Comparison of ENCODE assay signal across 8 mouse cellular contexts in genomic region chr6:4903325-4904054, GRCm38 (mm10). TPM values are rescaled to one million over a fixed set of nuclear protein-coding genes. Genes with fewer than 3 reads are reported as not detected.
DNase-seq lines count a peak whose midpoint lies in the region; ATAC-seq and TF ChIP-seq lines count a peak whose summit lies in the region.

No protein-coding gene starts in this region.

- no peak for TF ChIP-seq POLR2A in small intestine, adult 2 months (IDR thresholded peaks at IDR 0.05; ENCODE audit: low read depth, low read length)

- 1% methylated on average over 50 of the region's 77 CpGs for WGBS in intestine, embryonic 14.5 days
- WGBS in small intestine, adult 2 months, result under 1% methylated on average over 58 of the region's 77 CpGs

- no peak for TF ChIP-seq CTCF in small intestine, adult 2 months (IDR thresholded peaks at IDR 0.05; ENCODE audit: extremely low read depth, insufficient read length, insufficient replicate concordance, low read depth, low read length)

- no peaks in the 10 kb centered on the region for H3K27me3 ChIP-seq in intestine, embryonic 14.5 days (replicated peaks; ENCODE audit: control insufficient read depth, insufficient read depth, low read length)
- 0 out of 2 replicates have a peak, but pooled peaks cover 4% of the 10 kb centered on the region for H3K27me3 ChIP-seq in small intestine, adult 2 months (ENCODE audit: control insufficient read depth, insufficient read depth, low read length)

- H3K4me1 ChIP-seq in intestine, embryonic 14.5 days (replicated peaks; ENCODE audit: control insufficient read depth, insufficient read depth, low read length), result peaks cover 7% of the 10 kb centered on the region; the same call in 1 of the 2 replicates
- peaks cover 2% of the 10 kb centered on the region for H3K4me1 ChIP-seq in small intestine, adult 2 months (ENCODE audit: control insufficient read depth, insufficient read depth, insufficient read length, low read length)

- H3K27ac ChIP-seq in intestine, embryonic 14.5 days (ENCODE audit: low read depth), result peak overlapping the region; percentile 89
- H3K27ac ChIP-seq in small intestine, adult 2 months (ENCODE audit: insufficient read depth, low read depth, low read length), result no peak overlapping the region

- peak; percentile 30 for DNase-seq in layer of hippocampus, adult 11-12 months (ENCODE audit: low spot score)
- DNase-seq in layer of hippocampus, adult 9-10 months (ENCODE audit: low spot score), result no peak
- DNase-seq in cerebellum, postnatal 4 days (ENCODE audit: low spot score in 2 of 2), result peak; percentile 42 to 53
- DNase-seq in gastrocnemius, postnatal 14 days, result peak; percentile 53
- peak; percentile 88 for DNase-seq in intestine, embryonic 14.5 days (ENCODE audit: low spot score)
- DNase-seq in left cerebral cortex, postnatal 4 days, result peak; percentile 64

- ATAC-seq in intestine, embryonic 14.5 days (replicated peaks; ENCODE audit: low FRiP score, low TSS enrichment, low read depth), result peak; percentile 75
- peak; percentile 49 for ATAC-seq in megakaryocyte progenitor cell, adult 5-6 weeks (replicated peaks; ENCODE audit: poor library complexity)

- peak overlapping the region; percentile 93 for H3K9ac ChIP-seq in intestine, embryonic 14.5 days (ENCODE audit: low read length)

- intact Hi-C loops in gastrocnemius, postnatal 14 days (cut with DNase I; ENCODE audit: low total_unique reads), result no loop called here
- intact Hi-C loops in left cerebral cortex, postnatal 4 days (cut with DNase I), result loop anchor here (10.0 kb wide), 3 partner anchors 149 to 481 kb away; partner anchors contain the start of gene Asb4

- no peaks in the 10 kb centered on the region for H3K36me3 ChIP-seq in intestine, embryonic 14.5 days (ENCODE audit: control insufficient read depth, insufficient read depth, low read length)
- no peaks in the 10 kb centered on the region for H3K36me3 ChIP-seq in small intestine, adult 2 months (ENCODE audit: control insufficient read depth, insufficient read depth, low read length)

- H3K4me2 ChIP-seq in intestine, embryonic 14.5 days (ENCODE audit: low read length), result peak overlapping the region; percentile 79

- peak overlapping the region; percentile 83 for H3K4me3 ChIP-seq in intestine, embryonic 14.5 days (ENCODE audit: low read depth, low read length)
- peak overlapping the region; percentile 96 for H3K4me3 ChIP-seq in small intestine, adult 2 months (ENCODE audit: low read depth, low read length)

- no peaks in the 10 kb centered on the region for H3K9me3 ChIP-seq in intestine, embryonic 14.5 days (ENCODE audit: control insufficient read depth, low read length)

RNA-seq across cellular contexts. Expression of gene Ppp1r9a, which starts 0.8 kb away (rescaled TPM):
- total RNA-seq in gastrocnemius, postnatal 14 days (2021), result 1 to 10 TPM; 7.5 to 9.9 TPM
- polyA plus RNA-seq in intestine, embryonic 14.5 days (2014; fragmentation: Nextera tagmentation; extraction: Ambion mirVana), result 22.7 and 23.7 TPM in 2 replicates
- total RNA-seq in left cerebral cortex, postnatal 4 days (2021), result 100 to 1,000 TPM; 107 to 110 TPM
- 2.5 and 4.7 TPM in 2 replicates for total RNA-seq in megakaryocyte progenitor cell, adult 5-6 weeks (2015)
- 2.9 and 4.4 TPM in 2 replicates for total RNA-seq in megakaryocyte progenitor cell, adult 5-6 weeks (2017)
- 0.74 and 1.1 TPM in 2 replicates for polyA plus RNA-seq in small intestine, adult 2 months (2012; rRNA removed)

Comparison
In these comparisons a context has a peak if more than half of its experiments do, and no peak if none do; other contexts are left out.
1. RNA of gene Ppp1r9a, which starts 0.8 kb away (total RNA-seq): 107 to 110 TPM in left cerebral cortex, postnatal 4 days; 7.5 to 9.9 TPM in gastrocnemius, postnatal 14 days and 2.5 to 4.7 TPM in megakaryocyte progenitor cell, adult 5-6 weeks; every median in the first group is over 4 times any median in the second.